Mouse (Mus musculus) kidney, adult 2 months (tissue): ENCODE measurements around the gene Pdss2.

Experiments
- CTCF ChIP-seq: fragments of 200-500 bp; conservative IDR thresholded peaks from 2 replicates; pipeline ENCODE4 v1.5.1; 2011; ENCODE audit warnings: low read depth, mild to moderate bottlenecking, control low read depth, low read length, moderate library complexity, mixed read lengths; ENCODE audit not compliant: insufficient read depth, insufficient read length
- POLR2A ChIP-seq: fragments of 200-500 bp; IDR thresholded peaks from one replicate; pipeline ENCODE4 v1.6.1; 2011; ENCODE audit warnings: low read depth, low read length, control low read depth

DNA sequence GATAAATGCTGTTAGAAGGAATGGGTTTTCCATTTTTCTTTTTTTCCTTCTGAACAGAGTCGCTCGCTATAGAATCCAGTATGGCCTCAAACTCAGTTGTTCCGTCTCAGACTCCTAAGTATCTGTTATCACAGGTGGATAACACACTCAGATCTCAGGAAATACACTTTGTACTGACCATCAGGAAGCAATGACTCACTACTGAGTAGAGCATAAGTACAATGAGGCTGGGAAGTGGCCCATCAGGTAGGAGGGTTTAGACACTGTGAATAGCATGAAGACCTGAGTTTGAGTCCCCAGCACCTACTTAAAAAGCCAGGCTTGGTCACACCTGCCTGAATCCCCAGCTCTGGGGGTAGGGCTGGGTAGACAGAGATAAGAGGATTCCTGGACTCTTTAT is 227.4 kb downstream of the Pdss2 start:
- TF ChIP-seq CTCF (no peak), POLR2A (no peak)
